Mouse (Mus musculus) neural tube, embryonic 13.5 days (tissue): Measurements from ENCODE around the gene Syngr2. TPM values are rescaled to one million over a fixed set of nuclear protein-coding genes. Genes with fewer than 3 reads are reported as not detected.

Experiments
- ATAC-seq: fragments of 200-750 bp; cut with Nextera tagmentation; 2 replicates; pipeline ENCODE4 v1.8.0; 2017; ENCODE audit warnings: low read depth, mild to moderate bottlenecking, moderate TSS enrichment, moderate library complexity
- H3K27ac ChIP-seq: fragments of 300-500 bp; sonication (generic); replicated peaks from 2 replicates; pipeline ENCODE4 v1.5.1; 2015; ENCODE audit warnings: moderate library complexity, mild to moderate bottlenecking, inconsistent platforms
- H3K27me3 ChIP-seq: fragments of 300-500 bp; sonication (generic); 2 replicates; pipeline ENCODE4 v1.6.1; 2015; ENCODE audit warnings: mild to moderate bottlenecking, inconsistent platforms
- H3K36me3 ChIP-seq: fragments of 300-500 bp; sonication (generic); 2 replicates; pipeline ENCODE4 v1.6.1; 2015; ENCODE audit warnings: mild to moderate bottlenecking, inconsistent platforms
- H3K4me1 ChIP-seq: fragments of 300-500 bp; sonication (generic); replicated peaks from 2 replicates; pipeline ENCODE4 v1.6.1; 2015; ENCODE audit warnings: inconsistent platforms
- H3K4me2 ChIP-seq: fragments of 300-500 bp; sonication (generic); 2 replicates; pipeline ENCODE4 v1.6.1; 2015; ENCODE audit warnings: inconsistent platforms, mild to moderate bottlenecking, moderate library complexity
- H3K4me3 ChIP-seq: fragments of 300-500 bp; sonication (generic); 2 replicates; pipeline ENCODE4 v1.5.1; 2015; ENCODE audit warnings: mild to moderate bottlenecking, inconsistent platforms
- H3K9ac ChIP-seq: fragments of 300-500 bp; sonication (generic); 2 replicates; pipeline ENCODE4 v1.6.1; 2015; ENCODE audit warnings: moderate library complexity, mild to moderate bottlenecking, inconsistent platforms
- H3K9me3 ChIP-seq: fragments of 300-500 bp; sonication (generic); 2 replicates; pipeline ENCODE4 v1.6.1; 2016; ENCODE audit warnings: inconsistent platforms
- WGBS: fragments of 180-500 bp; shearing (Covaris S2); methylation state at CpG from one replicate; pipeline ENCODE4 v1.1.7; 2015; 5-methylcytosine and 5-hydroxymethylcytosine counted together
- polyA plus RNA-seq: library from polyadenylated mRNA; unstranded; fragments of >200 nt; fragmentation: Nextera tagmentation; extraction: Ambion mirVana; gene quantifications from 2 replicates; pipeline ENCODE4 v1.2.1, GENCODE M21; 2015

Gene Syngr2
- polyA plus RNA-seq: 15.3 and 17.5 TPM in 2 replicates

- H3K27ac ChIP-seq: no peak within 1 kb of the TSS
Measured at GRCm38 (mm10) chr11:117809407-117810311, at the start of gene Syngr2, which contains the start of gene Gm20708. Gene Syngr2, plus strand, starts transcription at chr11:117809668. Gene Gm20708, plus strand, starts transcription at chr11:117809668.

GRCm38 (mm10) chr11:117760374-117761119, 48.9 kb upstream of the Syngr2 start:
- Histone ChIP-seq H3K4me3 (no peak overlapping the region), H3K4me1 (no peaks in the 10 kb centered on the region), H3K36me3 (peaks cover 98% of the 10 kb centered on the region), H3K9me3 (no peaks in the 10 kb centered on the region), H3K27me3 (no peaks in the 10 kb centered on the region), H3K4me2 (no peak overlapping the region), H3K9ac (no peak overlapping the region), H3K27ac (no peak overlapping the region)
- ATAC-seq: no peak
- 90% methylated on average over 26 of the region's 26 CpGs for WGBS

More at GRCm38 (mm10) chr11:117809407-117810311, at the start of gene Syngr2, which contains the start of gene Gm20708:
- Histone ChIP-seq H3K4me1 (peaks cover 21% of the 10 kb centered on the region), H3K36me3 (no peaks in the 10 kb centered on the region), H3K27me3 (peaks cover 24% of the 10 kb centered on the region), H3K9me3 (no peaks in the 10 kb centered on the region), H3K9ac (peak within 1 kb of the TSS; percentile 71), H3K4me3 (peak within 1 kb of the TSS; percentile 60), H3K4me2 (peak within 1 kb of the TSS; percentile 91)
- under 1% methylated on average over 75 of the region's 75 CpGs for WGBS
- ATAC-seq: peak; percentile 80

GRCm38 (mm10) chr11:117761801-117762200, 47.7 kb upstream of the Syngr2 start:
- Histone ChIP-seq H3K4me1 (no peaks in the 10 kb centered on the region), H3K4me2 (no peak overlapping the region), H3K27ac (no peak overlapping the region), H3K9ac (no peak overlapping the region), H3K4me3 (no peak overlapping the region), H3K36me3 (peaks cover 96% of the 10 kb centered on the region), H3K9me3 (no peaks in the 10 kb centered on the region), H3K27me3 (no peaks in the 10 kb centered on the region)
- ATAC-seq: no peak
- 93% methylated on average over 13 of the region's 13 CpGs for WGBS

DNA sequence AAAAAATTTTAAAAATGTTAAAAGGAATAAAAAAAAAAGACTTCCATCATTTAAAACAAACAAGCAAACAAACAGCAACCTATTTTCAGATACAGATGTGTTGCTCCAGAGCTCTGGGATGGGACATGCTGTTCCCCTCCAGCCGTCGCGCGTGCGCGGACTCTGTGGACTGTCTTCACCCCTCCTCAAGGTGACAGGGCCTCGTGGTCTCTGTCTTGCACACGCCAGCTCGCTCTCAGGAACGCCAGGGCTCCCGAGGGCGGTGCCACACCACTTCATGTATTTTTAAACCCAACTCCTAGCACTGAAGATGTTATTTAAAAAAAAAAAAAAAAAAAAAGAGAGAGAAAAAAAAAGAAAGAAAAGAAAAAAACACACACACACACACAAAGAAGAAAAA, 47.2 kb upstream of the Syngr2 start:
- Histone ChIP-seq H3K4me1 (no peaks in the 10 kb centered on the region), H3K27ac (no peak overlapping the region), H3K9ac (no peak overlapping the region), H3K9me3 (no peaks in the 10 kb centered on the region), H3K4me3 (no peak overlapping the region), H3K27me3 (no peaks in the 10 kb centered on the region), H3K36me3 (peaks cover 94% of the 10 kb centered on the region), H3K4me2 (no peak overlapping the region)
- WGBS: 92% methylated on average over 12 of the region's 12 CpGs
- ATAC-seq: no peak

- ATAC-seq: no peak
Measured at GRCm38 (mm10) chr11:117764319-117764718, 45.1 kb upstream of the Syngr2 start.

GRCm38 (mm10) chr11:117765361-117765760, 44.1 kb upstream of the Syngr2 start:
- no peak overlapping the region for H3K4me3 ChIP-seq
- no peak overlapping the region for H3K27ac ChIP-seq
- peaks cover 71% of the 10 kb centered on the region for H3K36me3 ChIP-seq
- no peak overlapping the region for H3K4me2 ChIP-seq
- no peaks in the 10 kb centered on the region for H3K9me3 ChIP-seq
- H3K9ac ChIP-seq: no peak overlapping the region
- H3K4me1 ChIP-seq: peaks cover 17% of the 10 kb centered on the region
- H3K27me3 ChIP-seq: no peaks in the 10 kb centered on the region
- WGBS: 93% methylated on average over 5 of the region's 5 CpGs
- ATAC-seq: no peak

More at GRCm38 (mm10) chr11:117764319-117764718, 45.1 kb upstream of the Syngr2 start:
- no peak overlapping the region for H3K4me3 ChIP-seq
- peaks cover 7% of the 10 kb centered on the region for H3K4me1 ChIP-seq
- WGBS: 90% methylated on average over 9 of the region's 9 CpGs
- H3K9me3 ChIP-seq: no peaks in the 10 kb centered on the region
- H3K27me3 ChIP-seq: no peaks in the 10 kb centered on the region
- H3K4me2 ChIP-seq: no peak overlapping the region
- H3K27ac ChIP-seq: no peak overlapping the region
- peaks cover 81% of the 10 kb centered on the region for H3K36me3 ChIP-seq
- H3K9ac ChIP-seq: no peak overlapping the region

- WGBS: 90% methylated on average over 3 of the region's 3 CpGs
Measured at GRCm38 (mm10) chr11:117766275-117766674, 43.2 kb upstream of the Syngr2 start.

GRCm38 (mm10) chr11:117768725-117769682, 40.5 kb upstream of the Syngr2 start:
- ATAC-seq: peak; percentile 25; the same call in 1 of the 2 replicates
- H3K36me3 ChIP-seq: peaks cover 37% of the 10 kb centered on the region
- H3K4me3 ChIP-seq: no peak overlapping the region
- no peaks in the 10 kb centered on the region for H3K9me3 ChIP-seq
- H3K27me3 ChIP-seq: no peaks in the 10 kb centered on the region
- peak overlapping the region; percentile 67 for H3K27ac ChIP-seq
- H3K4me2 ChIP-seq: no peak overlapping the region
- WGBS: 73% methylated on average over 20 of the region's 20 CpGs
- no peak overlapping the region for H3K9ac ChIP-seq
- H3K4me1 ChIP-seq: peaks cover 21% of the 10 kb centered on the region

More at GRCm38 (mm10) chr11:117766275-117766674, 43.2 kb upstream of the Syngr2 start:
- H3K36me3 ChIP-seq: peaks cover 62% of the 10 kb centered on the region
- no peak overlapping the region for H3K4me2 ChIP-seq
- H3K4me3 ChIP-seq: no peak overlapping the region
- H3K9ac ChIP-seq: no peak overlapping the region
- H3K27me3 ChIP-seq: no peaks in the 10 kb centered on the region
- H3K27ac ChIP-seq: no peak overlapping the region
- ATAC-seq: no peak
- peaks cover 21% of the 10 kb centered on the region for H3K4me1 ChIP-seq
- no peaks in the 10 kb centered on the region for H3K9me3 ChIP-seq

DNA sequence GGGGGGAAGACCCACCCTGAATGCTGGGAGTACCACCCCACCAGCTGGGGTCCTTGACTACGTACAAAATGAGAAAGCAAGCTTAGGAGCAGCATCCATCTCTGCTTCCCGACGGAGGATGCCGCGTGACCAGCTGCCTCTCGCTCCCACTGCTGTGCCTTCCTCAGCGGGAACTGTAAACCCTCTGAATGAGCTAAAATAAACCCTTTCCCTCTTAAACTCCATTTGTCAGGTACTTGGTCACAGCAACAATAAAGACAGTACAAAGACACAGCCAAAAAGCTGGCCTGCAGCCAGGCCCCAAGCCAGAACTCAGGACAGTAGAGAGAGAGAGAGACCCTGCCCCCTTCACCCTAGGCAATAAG, 39.8 kb upstream of the Syngr2 start:
- peaks cover 21% of the 10 kb centered on the region for H3K4me1 ChIP-seq
- no peaks in the 10 kb centered on the region for H3K9me3 ChIP-seq
- no peak overlapping the region for H3K4me2 ChIP-seq
- no peak overlapping the region for H3K4me3 ChIP-seq
- H3K27ac ChIP-seq: peak overlapping the region; percentile 67
- WGBS: 47% methylated on average over 7 of the region's 7 CpGs
- H3K27me3 ChIP-seq: no peaks in the 10 kb centered on the region
- peaks cover 30% of the 10 kb centered on the region for H3K36me3 ChIP-seq
- H3K9ac ChIP-seq: no peak overlapping the region
- peak; percentile 6; the same call in 1 of the 2 replicates for ATAC-seq

DNA sequence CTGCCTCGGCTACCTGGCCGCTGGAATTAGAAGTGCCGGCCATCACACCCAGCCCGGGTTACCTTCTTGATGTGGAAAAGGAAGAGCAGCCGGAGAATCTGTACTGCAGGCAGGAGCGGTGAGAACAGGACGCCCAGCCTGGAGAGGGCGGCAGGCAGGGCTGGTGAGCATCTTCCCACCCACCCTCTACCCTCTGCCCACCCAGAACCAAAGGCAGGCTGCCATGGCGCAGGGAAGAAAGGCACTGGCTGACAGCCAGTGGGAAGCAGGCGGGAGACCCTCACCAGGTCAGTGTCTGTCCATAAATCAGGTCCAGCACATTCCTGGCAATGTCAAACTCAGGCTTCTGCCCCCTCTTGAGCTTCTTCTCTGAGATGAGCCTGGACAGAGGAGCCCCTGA, 39.1 kb upstream of the Syngr2 start:
- no peaks in the 10 kb centered on the region for H3K9me3 ChIP-seq
- peak; percentile 51 for ATAC-seq
- peaks cover 23% of the 10 kb centered on the region for H3K36me3 ChIP-seq
- no peaks in the 10 kb centered on the region for H3K27me3 ChIP-seq
- no peak overlapping the region for H3K4me3 ChIP-seq
- no peak overlapping the region for H3K4me2 ChIP-seq
- H3K9ac ChIP-seq: no peak overlapping the region
- H3K27ac ChIP-seq: peak overlapping the region; percentile 67
- 66% methylated on average over 10 of the region's 10 CpGs for WGBS
- peaks cover 21% of the 10 kb centered on the region for H3K4me1 ChIP-seq

GRCm38 (mm10) chr11:117772352-117772751, 37.1 kb upstream of the Syngr2 start:
- no peaks in the 10 kb centered on the region for H3K9me3 ChIP-seq
- no peaks in the 10 kb centered on the region for H3K27me3 ChIP-seq
- no peak overlapping the region for H3K4me3 ChIP-seq
- WGBS: 93% methylated on average over 7 of the region's 7 CpGs
- peaks cover 21% of the 10 kb centered on the region for H3K4me1 ChIP-seq
- no peak overlapping the region for H3K4me2 ChIP-seq
- H3K36me3 ChIP-seq: 0 out of 2 replicates have a peak, but pooled peaks cover 8% of the 10 kb centered on the region
- H3K27ac ChIP-seq: no peak overlapping the region
- H3K9ac ChIP-seq: no peak overlapping the region
- no peak for ATAC-seq
